Mouse (Mus musculus) hindbrain, embryonic 11.5 days (tissue): ENCODE results near the gene Rgs6. TPM values are rescaled to one million over a fixed set of nuclear protein-coding genes. Genes with fewer than 3 reads are reported as not detected.
A peak's percentile ranks its signal among the peaks of the same experiment; 100 is the strongest.

ENCODE experiments used
- ATAC-seq: fragments of 200-750 bp; cut with Nextera tagmentation; 2 replicates; pipeline ENCODE4 v1.8.0; 2017; ENCODE audit warnings: mild to moderate bottlenecking, moderate TSS enrichment, moderate library complexity; ENCODE audit not compliant: low FRiP score
- DNase-seq: peaks from one replicate; pipeline ENCODE4 v3.0.0-alpha.2; 2015; ENCODE audit warnings: low spot score
- H3K27ac ChIP-seq: fragments of 300-500 bp; sonication (generic); 2 replicates; pipeline ENCODE4 v1.5.1; 2014; ENCODE audit warnings: mild to moderate bottlenecking, low read depth, low read length
- H3K27me3 ChIP-seq: fragments of 300-500 bp; sonication (generic); 2 replicates; pipeline ENCODE4 v1.6.1; 2014; ENCODE audit warnings: mild to moderate bottlenecking, low read length, moderate library complexity, mixed read lengths; ENCODE audit not compliant: control insufficient read depth, insufficient read depth
- H3K36me3 ChIP-seq: fragments of 300-500 bp; sonication (generic); 2 replicates; pipeline ENCODE4 v1.6.1; 2014; ENCODE audit warnings: mild to moderate bottlenecking, low read length, moderate library complexity, mixed read lengths; ENCODE audit not compliant: control insufficient read depth, insufficient read depth
- H3K4me1 ChIP-seq: fragments of 300-500 bp; sonication (generic); replicated peaks from 2 replicates; pipeline ENCODE4 v1.6.1; 2014; ENCODE audit warnings: low read length, mixed read lengths; ENCODE audit not compliant: control insufficient read depth, insufficient read depth
- H3K4me2 ChIP-seq: fragments of 300-500 bp; sonication (generic); replicated peaks from 2 replicates; pipeline ENCODE4 v1.6.1; 2014; ENCODE audit warnings: mild to moderate bottlenecking, low read depth, low read length
- H3K4me3 ChIP-seq: fragments of 300-500 bp; sonication (generic); 2 replicates; pipeline ENCODE4 v1.5.1; 2014; ENCODE audit warnings: low read depth, low read length
- H3K9ac ChIP-seq: fragments of 300-500 bp; sonication (generic); 2 replicates; pipeline ENCODE4 v1.6.1; 2014; ENCODE audit warnings: low read depth, low read length
- H3K9me3 ChIP-seq: fragments of 300-500 bp; sonication (generic); 2 replicates; pipeline ENCODE4 v1.6.1; 2016; ENCODE audit warnings: low read length; ENCODE audit not compliant: control insufficient read depth
- WGBS: fragments of 180-500 bp; shearing (Covaris S2); extraction: QIAGEN DNeasy Blood & Tissue Kit; methylation state at CpG from one replicate; pipeline ENCODE4 v1.1.7; 2014; 5-methylcytosine and 5-hydroxymethylcytosine counted together
- polyA plus RNA-seq: library from polyadenylated mRNA; unstranded; fragments of >200 nt; fragmentation: Nextera tagmentation; extraction: Ambion mirVana; gene quantifications from 2 replicates; pipeline ENCODE4 v1.2.1, GENCODE M21; 2014

Rgs6 gene
- polyA plus RNA-seq, 1 experiment from 2014 or later: 0.22 TPM

GRCm38 (mm10) chr12:83050514-83050913 lies 462.4 kb downstream of the Rgs6 start:
- Histone ChIP-seq H3K27me3 (no peaks in the 10 kb centered on the region), H3K4me1 (no peaks in the 10 kb centered on the region), H3K36me3 (no peaks in the 10 kb centered on the region), H3K9ac (no peak overlapping the region), H3K9me3 (peaks cover 3% of the 10 kb centered on the region; the same call in 1 of the 2 replicates), H3K4me3 (no peak overlapping the region), H3K4me2 (no peak overlapping the region), H3K27ac (no peak overlapping the region)
- ATAC-seq (no peak), DNase-seq (no peak)
- 91% methylated on average over 8 of the region's 8 CpGs for WGBS

- no peaks in the 10 kb centered on the region for H3K36me3 ChIP-seq
- H3K27me3 ChIP-seq: no peaks in the 10 kb centered on the region
- no peak overlapping the region for H3K4me2 ChIP-seq
- no peak overlapping the region for H3K4me3 ChIP-seq
- H3K4me1 ChIP-seq: no peaks in the 10 kb centered on the region
- H3K9ac ChIP-seq: no peak overlapping the region
- ATAC-seq: no peak
- DNase-seq: no peak
- 75% methylated on average over 4 of the region's 4 CpGs for WGBS
- no peak overlapping the region for H3K27ac ChIP-seq
- H3K9me3 ChIP-seq: peaks cover 3% of the 10 kb centered on the region; the same call in 1 of the 2 replicates
Measured at GRCm38 (mm10) chr12:83052391-83052790, 464.3 kb downstream of the Rgs6 start.

GRCm38 (mm10) chr12:83055690-83056089 lies 467.6 kb downstream of the Rgs6 start:
- DNase-seq: no peak
- no peak for ATAC-seq
- Histone ChIP-seq H3K9me3 (peaks cover 3% of the 10 kb centered on the region; the same call in 1 of the 2 replicates), H3K9ac (no peak overlapping the region), H3K27me3 (no peaks in the 10 kb centered on the region), H3K4me3 (no peak overlapping the region), H3K36me3 (no peaks in the 10 kb centered on the region), H3K27ac (no peak overlapping the region), H3K4me2 (no peak overlapping the region), H3K4me1 (no peaks in the 10 kb centered on the region)
- WGBS: 65% methylated on average over 5 of the region's 5 CpGs

- H3K9ac ChIP-seq: no peak overlapping the region
- no peaks in the 10 kb centered on the region for H3K36me3 ChIP-seq
- WGBS: 72% methylated on average over 6 of the region's 6 CpGs
- DNase-seq (no peak), ATAC-seq (no peak)
- H3K4me2 ChIP-seq: no peak overlapping the region
- H3K9me3 ChIP-seq: no peaks in the 10 kb centered on the region
- no peaks in the 10 kb centered on the region for H3K27me3 ChIP-seq
- H3K27ac ChIP-seq: no peak overlapping the region
- H3K4me3 ChIP-seq: no peak overlapping the region
- H3K4me1 ChIP-seq: no peaks in the 10 kb centered on the region; the same call in 1 of the 2 replicates
Measured at GRCm38 (mm10) chr12:83066426-83066825, 478.3 kb downstream of the Rgs6 start.

GRCm38 (mm10) chr12:83070848-83071247 lies 482.8 kb downstream of the Rgs6 start:
- peaks cover 4% of the 10 kb centered on the region for H3K4me1 ChIP-seq
- WGBS: 87% methylated on average over 5 of the region's 5 CpGs
- no peak overlapping the region for H3K27ac ChIP-seq
- H3K36me3 ChIP-seq: no peaks in the 10 kb centered on the region
- no peaks in the 10 kb centered on the region for H3K9me3 ChIP-seq
- ATAC-seq (no peak), DNase-seq (no peak)
- H3K9ac ChIP-seq: no peak overlapping the region
- no peak overlapping the region for H3K4me3 ChIP-seq
- H3K27me3 ChIP-seq: no peaks in the 10 kb centered on the region
- H3K4me2 ChIP-seq: no peak overlapping the region

- H3K27me3 ChIP-seq: no peaks in the 10 kb centered on the region
- peak overlapping the region; percentile 60 for H3K27ac ChIP-seq
- H3K4me1 ChIP-seq: peaks cover 4% of the 10 kb centered on the region; the same call in 1 of the 2 replicates
- DNase-seq (no peak), ATAC-seq (no peak)
- no peaks in the 10 kb centered on the region for H3K36me3 ChIP-seq
- WGBS: 48% methylated on average over 3 of the region's 3 CpGs
- no peak overlapping the region for H3K4me2 ChIP-seq
- H3K9me3 ChIP-seq: no peaks in the 10 kb centered on the region
- no peak overlapping the region for H3K4me3 ChIP-seq
- no peak overlapping the region for H3K9ac ChIP-seq
Measured at GRCm38 (mm10) chr12:83072181-83072887, 484.2 kb downstream of the Rgs6 start.

GRCm38 (mm10) chr12:83072951-83073878 lies 485.1 kb downstream of the Rgs6 start:
- WGBS: 39% methylated on average over 13 of the region's 13 CpGs
- Histone ChIP-seq H3K4me3 (no peak overlapping the region), H3K9me3 (no peaks in the 10 kb centered on the region), H3K4me2 (no peak overlapping the region), H3K9ac (no peak overlapping the region), H3K4me1 (peaks cover 4% of the 10 kb centered on the region; the same call in 1 of the 2 replicates), H3K36me3 (no peaks in the 10 kb centered on the region), H3K27ac (peak overlapping the region; percentile 60), H3K27me3 (no peaks in the 10 kb centered on the region)
- ATAC-seq (peak; percentile 69; the same call in 1 of the 2 replicates), DNase-seq (peak; percentile 27)

- WGBS: 79% methylated on average over 6 of the region's 6 CpGs
- Histone ChIP-seq H3K4me2 (no peak overlapping the region), H3K4me3 (no peak overlapping the region), H3K27me3 (no peaks in the 10 kb centered on the region), H3K9me3 (no peaks in the 10 kb centered on the region), H3K9ac (no peak overlapping the region), H3K4me1 (peaks cover 4% of the 10 kb centered on the region; the same call in 1 of the 2 replicates), H3K36me3 (no peaks in the 10 kb centered on the region), H3K27ac (peak overlapping the region; percentile 48)
- ATAC-seq: no peak
- no peak for DNase-seq
Measured at GRCm38 (mm10) chr12:83073879-83074368, 485.8 kb downstream of the Rgs6 start.
